Mouse (Mus musculus): ENCODE measurements around the gene Mst1. TPM values are rescaled to one million over a fixed set of nuclear protein-coding genes. Genes with fewer than 3 reads are reported as not detected.

The Mst1 gene
- total RNA-seq, 2 experiments from 2014 or later: not detected

GRCm38 (mm10) chr9:108121170-108121969 is 41.1 kb downstream of the Mst1 start:
- intact Hi-C loops (cut with DNase I): no loop called here
- no peak for DNase-seq (ENCODE audit: low spot score in 2 of 2)

- intact Hi-C loops (cut with DNase I): no loop called here
- no peak for DNase-seq (ENCODE audit: low spot score in 2 of 2)
Measured at GRCm38 (mm10) chr9:108123916-108124315, 43.7 kb downstream of the Mst1 start.

- DNase-seq (ENCODE audit: low spot score in 2 of 2): no peak
- intact Hi-C loops (cut with DNase I): no loop called here
Measured at GRCm38 (mm10) chr9:108125731-108126130, 45.5 kb downstream of the Mst1 start.

- no peak for DNase-seq (ENCODE audit: low spot score in 2 of 2)
- intact Hi-C loops (cut with DNase I): no loop called here
Measured at GRCm38 (mm10) chr9:108126436-108127180, 46.4 kb downstream of the Mst1 start.

GRCm38 (mm10) chr9:108128248-108128647 is 48.0 kb downstream of the Mst1 start:
- intact Hi-C loops (cut with DNase I): no loop called here
- DNase-seq (ENCODE audit: low spot score in 2 of 2): peak; percentile 57 to 74

GRCm38 (mm10) chr9:108129042-108129948 is 49.1 kb downstream of the Mst1 start:
- DNase-seq (ENCODE audit: low spot score in 2 of 2): no peak
- intact Hi-C loops (cut with DNase I): no loop called here

GRCm38 (mm10) chr9:108131502-108131901 is 51.3 kb downstream of the Mst1 start:
- no peak for DNase-seq (ENCODE audit: low spot score in 2 of 2)
- intact Hi-C loops (cut with DNase I): no loop called here

- DNase-seq (ENCODE audit: low spot score in 2 of 2): no peak
- intact Hi-C loops (cut with DNase I): no loop called here
Measured at GRCm38 (mm10) chr9:108132373-108132772, 52.1 kb downstream of the Mst1 start.

GRCm38 (mm10) chr9:108133478-108133877 is 53.2 kb downstream of the Mst1 start:
- intact Hi-C loops (cut with DNase I): no loop called here

More at GRCm38 (mm10) chr9:108133478-108133877, 53.2 kb downstream of the Mst1 start:
- no peak for DNase-seq (ENCODE audit: low spot score in 2 of 2)

Small RNA genes lying within 50 kb of the gene (microRNA-seq; reads per million reads assigned to microRNA genes)
- gene Gm47303 (0 reads per million in 2 experiments), gene Mir7088 (0 reads per million in 2 experiments)

Other genes starting within 250 kb of the Mst1 start
- gene Rbm6, start 207.2 kb upstream of the Mst1 start, total RNA-seq (2021): 10 to 100 TPM; 57.0 to 57.8 TPM
- gene Mon1a, start 192.3 kb upstream of the Mst1 start, total RNA-seq (2021): 10 to 100 TPM; 21.2 to 21.9 TPM
- 1 to 10 TPM; 1.2 to 1.7 TPM for gene Mst1r, start 173.6 kb upstream of the Mst1 start, total RNA-seq (2021)
- not detected for gene Actl11, start 152.0 kb upstream of the Mst1 start, total RNA-seq (2021)
- gene Camkv, start 144.8 kb upstream of the Mst1 start, total RNA-seq (2021): 100 to 1,000 TPM; 382 to 398 TPM
- 10 to 100 TPM in 1 of 2 experiments, 1 to 10 TPM in 1; 9.3 to 12.0 TPM for gene Traip, start 130.3 kb upstream of the Mst1 start, total RNA-seq (2021)
- gene Uba7, start 104.9 kb upstream of the Mst1 start, total RNA-seq (2021): 1 to 10 TPM; 3.6 to 4.2 TPM
- under 1 TPM in 1 of 2 experiments, not detected in 1; 0.79 TPM for gene Gm20661, start 97.4 kb upstream of the Mst1 start, total RNA-seq (2021)
- gene Inka1, start 94.6 kb upstream of the Mst1 start, total RNA-seq (2021): 1 to 10 TPM; 2.7 to 3.1 TPM
- 1 to 10 TPM; 1.7 to 1.9 TPM for gene Cdhr4, start 87.9 kb upstream of the Mst1 start, total RNA-seq (2021)
- 1 to 10 TPM; 2.1 to 3.2 TPM for gene Gm20662, start 84.1 kb upstream of the Mst1 start, total RNA-seq (2021)
- gene Ip6k1, start 77.9 kb upstream of the Mst1 start, total RNA-seq (2021): 100 to 1,000 TPM; 175 to 179 TPM
- gene Gmppb, start 31.2 kb upstream of the Mst1 start, total RNA-seq (2021): 10 to 100 TPM; 19.0 to 22.1 TPM
- 1 to 10 TPM; 1.5 to 2.0 TPM for gene Amigo3, start 27.3 kb upstream of the Mst1 start, total RNA-seq (2021)
- gene Rnf123, start 2.9 kb downstream of the Mst1 start, total RNA-seq (2021): 100 to 1,000 TPM in 1 of 2 experiments, 10 to 100 TPM in 1; 93.9 to 103 TPM
- gene Apeh, start 14.2 kb downstream of the Mst1 start, total RNA-seq (2021): 10 to 100 TPM; 33.3 to 35.4 TPM
- 100 to 1,000 TPM; 223 to 244 TPM for gene Bsn, start 109.9 kb downstream of the Mst1 start, total RNA-seq (2021)
- gene Dag1, start 183.5 kb downstream of the Mst1 start, total RNA-seq (2021): 100 to 1,000 TPM; 122 to 125 TPM
- gene Nicn1, start 210.0 kb downstream of the Mst1 start, total RNA-seq (2021): 100 to 1,000 TPM; 108 to 118 TPM
- gene Amt, start 216.4 kb downstream of the Mst1 start, total RNA-seq (2021): 10 to 100 TPM; 26.0 to 31.3 TPM
- 100 to 1,000 TPM; 185 to 197 TPM for gene Rhoa, start 225.7 kb downstream of the Mst1 start, total RNA-seq (2021)
- 10 to 100 TPM; 45.9 to 46.1 TPM for gene Tcta, start 225.7 kb downstream of the Mst1 start, total RNA-seq (2021)